Mouse (Mus musculus) urinary bladder, postnatal 4 days (tissue): Measurements from ENCODE around the gene Gnl2.

ENCODE experiments used
- DNase-seq, 2 experiments: peaks; one replicate each; pipeline ENCODE4 v3.0.0; 2021 to 2022; ENCODE audit warnings: low spot score in 2 of 2

Gene Gnl2

DNA sequence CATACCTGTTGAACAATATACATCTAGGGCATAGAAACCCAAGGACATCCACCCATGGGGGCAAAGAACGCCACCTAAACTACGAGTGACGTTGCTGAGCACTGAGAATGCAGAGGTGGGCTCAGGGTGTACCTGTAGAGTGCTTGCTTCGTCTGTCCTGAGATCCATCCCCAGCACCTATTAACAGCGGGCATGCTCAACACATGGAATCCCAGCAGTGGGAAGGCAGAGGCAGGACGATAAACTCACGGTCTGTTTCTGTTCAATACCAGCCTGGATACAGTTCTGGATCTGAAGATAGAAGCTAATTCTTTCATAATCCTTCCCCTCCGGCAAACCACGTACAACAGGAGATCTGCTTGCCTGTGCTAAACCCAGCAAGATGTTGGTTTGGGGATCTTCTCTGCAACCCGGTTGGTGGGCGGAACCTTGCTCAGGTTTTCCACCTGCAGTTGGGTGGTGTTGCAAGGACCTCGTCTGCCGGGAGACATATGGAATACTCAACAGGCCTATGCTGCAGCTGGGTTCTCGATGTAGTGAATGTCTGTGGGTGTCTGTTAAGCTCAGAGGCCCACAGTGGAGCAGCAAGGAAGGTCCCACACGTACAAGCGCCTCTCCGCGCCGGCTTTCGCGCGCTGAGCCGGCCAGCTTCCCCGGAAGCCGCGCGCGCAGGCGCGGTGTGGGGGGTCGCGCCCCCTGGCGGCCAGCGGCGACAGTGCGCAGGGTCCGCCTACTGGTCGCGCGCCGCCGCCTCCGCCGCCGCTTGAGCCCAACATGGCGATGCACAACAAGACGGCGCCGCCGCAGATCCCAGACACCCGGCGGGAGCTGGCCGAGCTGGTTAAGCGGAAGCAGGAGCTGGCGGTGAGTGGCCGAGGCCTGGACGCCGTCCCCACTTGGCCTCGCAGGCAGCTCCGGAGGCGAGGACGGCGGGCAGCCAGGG lies 68.3 kb downstream of the Gnl2 start, which contains the start of gene Meaf6:
Meaf6 (plus strand) TSS at position 732 of the 943 bp plus-strand sequence.
- DNase-seq, result peak; percentile 88 to 91

- DNase-seq, result peak in 1 of 2 experiments; percentile 80
These were observed 69.0 kb downstream of the Gnl2 start for GRCm38 (mm10) chr4:125085346-125085841.

GRCm38 (mm10) chr4:125093031-125093430 lies 76.6 kb downstream of the Gnl2 start:
- DNase-seq, result no peak

DNA sequence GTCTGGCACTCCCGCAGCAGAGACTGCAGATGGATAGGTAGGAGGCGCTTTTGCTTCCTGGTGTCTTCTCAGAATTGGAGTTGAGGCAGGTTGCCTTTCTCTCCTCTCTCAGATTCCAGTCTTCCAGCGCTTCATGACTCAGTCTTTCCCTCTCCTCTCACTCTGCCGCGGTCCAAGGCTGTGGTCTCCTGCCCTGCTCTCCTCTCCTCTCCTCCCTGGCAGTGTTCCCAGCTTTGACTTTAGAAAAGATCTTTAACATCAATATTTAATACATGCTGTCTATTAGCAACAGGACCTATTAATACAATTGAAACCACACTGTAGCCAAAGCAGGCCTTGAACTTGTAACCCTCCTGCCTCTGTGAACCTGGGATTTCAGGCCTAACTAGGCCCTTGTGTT lies 79.7 kb downstream of the Gnl2 start:
- no peak for DNase-seq

DNA sequence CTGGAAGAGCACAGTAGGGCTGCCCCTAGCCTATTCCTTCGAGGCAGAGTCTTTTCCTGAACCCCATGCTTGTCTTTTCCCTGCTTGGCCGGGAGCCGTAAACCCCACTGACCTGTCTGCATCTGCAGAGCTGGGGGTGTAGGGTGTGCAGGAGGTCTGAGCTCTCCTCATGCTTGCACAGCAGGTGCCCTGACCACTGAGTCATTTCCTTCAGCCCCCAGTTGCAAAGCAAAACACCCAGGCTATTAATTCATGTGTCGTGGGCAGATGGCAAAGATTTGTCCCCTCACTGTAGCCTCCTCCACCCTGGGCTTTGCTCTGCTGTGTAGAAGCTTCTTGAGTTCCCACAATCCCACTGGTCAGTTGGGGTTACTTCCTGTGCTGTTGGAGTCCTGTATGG lies 81.0 kb downstream of the Gnl2 start:
- DNase-seq, result no peak

GRCm38 (mm10) chr4:125099458-125099857 lies 83.1 kb downstream of the Gnl2 start:
- peak; percentile 63 to 85 for DNase-seq

DNA sequence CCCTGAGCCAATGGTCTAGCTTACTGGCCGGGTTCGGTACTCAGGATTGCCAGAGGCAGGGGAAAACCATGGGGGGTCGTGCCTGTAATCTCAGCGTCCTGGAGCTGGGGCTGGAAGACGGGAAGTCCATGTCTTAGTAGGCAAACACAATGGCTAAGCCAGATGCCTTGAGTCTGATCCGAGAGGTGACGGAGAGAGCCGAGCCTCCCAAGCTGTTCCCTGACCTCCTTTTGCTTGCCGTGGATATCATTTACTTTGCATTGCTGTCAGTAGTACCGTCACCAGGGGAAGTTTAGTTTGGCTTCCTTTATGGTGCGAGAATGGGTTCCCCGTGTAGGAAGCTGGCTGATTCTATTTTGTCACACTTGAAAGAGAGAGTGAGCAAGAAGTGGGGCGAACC lies 84.9 kb downstream of the Gnl2 start:
- no peak for DNase-seq
